Mouse (Mus musculus) naive thymus-derived CD4-positive, alpha-beta T cell, adult 2 months (primary cell): ENCODE data around the gene Habp4.

ENCODE experiments used
- DNase-seq: peaks from one replicate; pipeline ENCODE4 v3.0.0-alpha.2; 2011; ENCODE audit warnings: low read depth

Gene Habp4

GRCm38 (mm10) chr13:64161548-64161915 is at the start of gene Habp4:
Gene Habp4 (plus strand): TSS chr13:64161824.
- DNase-seq = peak; percentile 99

- peak; percentile 44 for DNase-seq
These were observed 44.2 kb upstream of the Habp4 start for GRCm38 (mm10) chr13:64117442-64117841.

DNA sequence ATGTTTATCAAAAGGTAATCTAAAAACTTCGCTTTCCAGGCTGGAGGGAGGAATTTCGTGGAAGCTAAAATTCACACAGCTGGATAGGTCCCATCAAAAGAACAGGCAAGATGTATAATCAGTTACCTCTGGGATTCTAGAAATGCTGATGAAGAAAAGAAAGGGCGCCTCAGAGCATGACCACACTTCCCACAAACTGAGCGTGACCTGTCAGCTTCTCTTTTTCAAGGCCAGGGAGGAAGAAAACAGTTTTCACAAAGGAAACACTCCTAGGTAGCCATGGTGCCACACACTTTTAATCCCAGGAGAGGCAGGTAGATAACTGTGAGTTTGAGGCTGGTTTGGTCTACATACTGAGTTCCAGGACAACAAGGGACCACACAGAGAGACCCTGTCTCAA is 40.9 kb upstream of the Habp4 start:
- DNase-seq = no peak

DNA sequence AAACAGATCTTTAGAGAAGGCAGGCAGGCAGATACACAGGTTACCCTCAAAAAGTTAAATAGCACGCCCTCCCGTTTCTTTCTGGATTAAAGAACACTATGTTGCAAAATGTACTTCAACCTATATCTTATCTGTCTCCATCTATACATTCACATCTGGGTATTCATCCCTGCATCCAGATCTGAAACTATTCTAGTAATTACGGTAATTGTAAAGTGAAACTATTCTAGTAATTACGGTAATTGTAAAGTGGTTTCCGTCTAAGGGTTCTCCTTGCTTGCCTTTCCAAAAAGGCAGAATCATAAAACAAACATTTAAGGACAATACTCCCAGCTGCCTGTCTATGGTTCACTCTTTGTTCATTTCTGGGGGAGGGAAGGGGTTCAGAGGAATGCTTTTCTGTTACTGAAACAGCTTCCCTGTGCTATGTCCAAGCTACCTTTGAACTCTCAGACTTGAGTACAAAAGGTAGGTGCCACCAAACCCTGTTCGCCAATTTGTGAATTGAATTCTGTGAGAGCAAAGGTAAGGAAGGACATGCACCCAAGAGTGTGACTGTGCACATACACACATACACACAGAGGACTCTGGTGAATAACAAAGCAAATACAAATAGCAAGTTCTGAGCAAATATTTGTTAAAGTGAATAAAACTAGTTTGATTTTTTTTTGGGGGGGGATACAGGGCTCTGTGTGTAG is 38.0 kb upstream of the Habp4 start:
- DNase-seq = no peak

DNA sequence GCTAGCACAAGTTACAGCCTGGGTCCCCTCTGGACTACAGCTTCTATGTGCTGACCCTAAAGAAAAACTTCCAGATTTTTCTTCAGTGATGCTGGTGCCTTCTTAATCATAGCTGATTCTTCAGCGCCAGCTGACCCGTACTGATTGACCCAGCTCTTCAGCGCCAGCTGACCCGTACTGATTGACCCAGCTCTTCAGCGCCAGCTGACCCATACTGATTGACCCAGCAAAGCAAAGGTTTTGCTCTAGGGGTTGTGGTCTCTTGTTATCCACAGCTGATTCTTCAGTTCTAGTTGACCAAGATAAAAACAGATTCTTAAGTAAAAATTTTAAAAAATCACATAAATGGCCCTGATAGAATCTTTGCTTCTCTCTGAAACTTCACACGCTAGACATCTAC is 36.7 kb upstream of the Habp4 start:
- DNase-seq = no peak

- DNase-seq = no peak
These were observed 35.3 kb upstream of the Habp4 start for GRCm38 (mm10) chr13:64126316-64126715.

DNA sequence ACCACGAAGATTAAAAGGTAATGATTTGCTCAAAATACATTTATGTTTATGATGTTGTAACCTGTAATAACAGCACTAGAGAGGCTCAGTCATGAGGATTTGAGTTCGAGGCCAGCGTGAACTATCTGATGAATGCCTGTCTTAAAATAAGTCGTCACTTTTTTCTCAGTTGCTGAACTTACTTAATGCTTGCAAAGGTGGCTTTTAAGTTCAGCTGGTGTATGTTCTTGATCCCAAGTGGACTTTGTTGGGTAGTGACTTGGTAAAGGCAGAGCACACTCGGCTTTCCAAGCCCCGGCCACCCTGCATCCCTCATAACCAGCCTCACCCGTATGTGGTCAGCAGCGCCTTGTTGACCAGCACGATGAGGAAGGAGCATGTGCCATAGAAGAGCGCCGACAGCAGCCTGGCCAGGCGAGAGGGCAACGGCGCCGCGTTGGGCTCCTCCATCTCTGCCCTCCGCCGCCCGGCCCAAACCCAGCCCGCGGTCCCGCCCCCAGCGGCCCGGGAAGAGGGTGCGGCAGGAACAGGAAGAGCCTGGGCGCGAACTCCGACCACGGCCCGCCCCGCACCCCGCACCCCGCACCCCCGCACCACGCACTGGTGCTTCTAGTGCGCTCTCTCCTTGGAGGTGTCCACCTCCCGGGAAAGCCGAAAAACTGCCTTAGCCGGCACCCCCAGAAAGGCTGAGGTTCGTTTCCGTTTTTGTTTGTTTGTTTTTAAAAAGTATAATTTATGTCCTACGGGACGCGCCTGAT is 32.6 kb upstream of the Habp4 start, which contains the start of gene Slc35d2:
Gene Slc35d2, minus strand, starts transcription at position 511 of the 758 bp plus-strand sequence.
- DNase-seq = peak; percentile 65

DNA sequence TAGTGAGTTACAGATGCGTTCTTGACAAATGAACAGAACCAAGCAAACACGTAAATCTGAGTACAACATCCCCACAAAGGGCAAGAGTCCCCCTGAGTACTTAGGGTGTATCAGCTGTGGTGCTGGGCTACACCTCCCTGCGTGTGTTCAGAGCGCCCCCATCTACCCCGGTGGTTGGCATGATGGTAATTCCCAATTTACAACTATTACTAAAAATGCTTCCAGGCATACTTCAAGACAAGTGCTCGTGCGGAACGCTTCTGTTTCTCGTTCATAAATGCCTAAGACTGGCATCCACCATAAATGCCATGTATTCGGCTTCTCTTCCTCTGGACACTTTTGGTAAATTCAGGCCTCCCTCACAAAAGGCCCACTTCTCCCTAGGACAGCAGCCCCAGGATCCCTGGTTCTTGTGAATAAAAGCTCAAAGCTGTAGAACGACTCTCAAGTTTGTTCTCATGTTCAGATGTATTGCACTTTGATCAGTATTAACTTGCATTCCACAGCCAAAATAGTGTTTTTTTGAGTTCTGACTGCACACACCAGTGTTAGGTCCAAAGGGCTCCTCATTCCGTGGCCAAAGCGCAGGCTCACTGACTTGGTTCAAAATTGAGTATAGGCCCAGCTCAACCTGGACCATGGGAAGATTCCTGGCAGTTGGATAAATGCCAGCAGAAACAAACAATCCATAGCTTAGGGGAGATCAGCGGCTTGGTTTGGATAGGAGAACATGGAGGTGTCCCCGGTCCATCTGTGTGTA is 31.8 kb upstream of the Habp4 start:
- peak; percentile 65 for DNase-seq

DNA sequence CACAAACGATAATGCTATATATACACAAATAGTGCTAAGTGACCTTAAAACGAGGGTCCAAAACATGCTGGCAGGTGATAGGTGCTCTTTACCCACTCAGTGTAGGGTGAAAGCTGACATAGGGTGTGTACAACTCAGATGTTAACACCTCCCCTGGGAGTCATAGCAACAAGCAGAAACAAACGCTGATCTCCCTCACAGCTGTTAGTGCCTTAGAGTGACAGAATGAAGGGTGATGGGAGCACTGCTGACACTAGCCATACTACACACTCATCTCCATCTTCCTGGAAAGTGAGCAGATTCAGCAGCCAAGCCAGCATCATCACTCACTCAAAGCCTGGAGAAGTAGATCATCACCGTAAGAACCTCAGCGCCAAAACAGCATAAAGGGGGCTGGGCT is 11.5 kb upstream of the Habp4 start:
- DNase-seq = no peak

- peak; percentile 73 for DNase-seq
These were observed 9.4 kb upstream of the Habp4 start for GRCm38 (mm10) chr13:64152241-64152669.

DNA sequence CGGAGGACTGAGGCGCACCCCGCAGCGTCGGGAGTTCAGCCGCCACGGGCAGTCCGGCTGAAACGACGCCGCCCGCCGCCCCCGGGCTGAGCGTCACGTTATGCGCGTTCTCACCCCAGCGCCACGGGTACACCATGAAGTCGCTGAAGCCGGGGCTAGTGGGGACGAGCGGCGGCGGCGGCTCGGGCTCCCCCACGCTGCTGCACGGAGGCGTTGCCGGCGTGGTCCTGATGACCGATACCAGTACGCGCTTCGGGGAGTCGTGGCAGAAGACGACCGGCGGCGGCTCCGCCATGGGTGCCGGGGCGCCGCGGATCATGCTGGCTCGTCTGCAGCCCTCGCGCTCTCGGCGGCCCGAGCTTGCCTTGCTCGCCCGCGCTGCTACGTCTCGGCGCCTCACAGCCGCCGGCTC is 8.9 kb upstream of the Habp4 start:
- DNase-seq = no peak

DNA sequence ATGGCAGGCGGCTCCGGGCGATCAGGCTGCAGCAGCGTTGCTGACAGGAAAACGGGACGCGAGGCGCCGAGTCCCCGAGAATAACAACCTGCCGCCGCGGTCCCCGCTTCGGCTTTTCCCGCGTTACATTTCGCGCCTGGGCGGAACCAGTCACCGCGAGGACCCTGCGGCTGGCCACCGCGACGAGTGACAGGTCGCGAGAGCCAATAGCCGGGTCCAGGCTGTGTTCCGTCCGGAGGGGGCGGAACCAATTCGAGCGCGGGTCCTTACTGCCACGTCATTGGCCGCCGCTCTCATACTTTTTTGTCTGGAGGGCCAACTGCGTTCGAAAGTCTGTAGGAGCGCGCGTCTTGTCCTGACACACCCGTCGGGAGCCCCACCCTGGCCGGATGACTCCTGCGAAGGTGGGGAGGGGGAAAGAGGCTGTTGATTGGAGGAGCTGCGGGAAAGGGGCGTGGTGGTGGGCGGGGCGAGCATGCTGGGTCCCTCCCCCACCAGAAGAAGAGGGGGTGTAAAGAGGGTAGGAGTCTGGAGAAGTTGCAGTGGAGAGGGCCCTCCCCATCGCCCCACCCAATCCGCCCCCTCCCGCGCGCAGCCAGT is 8.4 kb upstream of the Habp4 start, which contains the start of gene Zfp367:
Gene Zfp367, minus strand, starts transcription at position 120 of the 600 bp plus-strand sequence.
- DNase-seq = peak; percentile 98

DNA sequence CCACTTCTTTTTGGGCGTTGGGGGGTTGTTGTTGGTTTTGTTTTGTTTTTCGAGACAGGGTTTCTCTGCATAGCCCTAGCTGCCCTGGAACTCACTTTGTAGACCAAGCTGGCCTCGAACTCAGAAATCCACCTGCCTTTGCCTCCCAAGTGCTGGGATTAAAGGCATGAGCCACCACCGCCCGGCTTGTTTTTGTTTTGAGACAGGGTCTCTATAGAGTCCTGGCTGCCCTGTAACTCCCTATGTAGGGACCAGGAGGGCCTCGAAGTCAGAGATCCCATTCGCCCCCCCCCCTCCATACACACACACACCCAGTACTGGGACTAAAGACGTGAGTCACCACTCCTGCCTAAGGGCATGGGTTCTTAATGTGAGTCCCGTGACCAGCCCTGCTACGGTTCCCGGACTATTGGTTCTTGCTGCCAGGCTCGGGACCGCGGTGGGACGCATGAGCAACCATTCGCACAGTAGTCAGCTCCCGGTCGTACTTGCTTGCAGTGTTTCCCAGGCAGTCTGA is 7.8 kb upstream of the Habp4 start:
- DNase-seq = peak; percentile 51

- DNase-seq = peak; percentile 16
These were observed 7.0 kb upstream of the Habp4 start for GRCm38 (mm10) chr13:64154651-64155050.

GRCm38 (mm10) chr13:64155171-64155571 is 6.5 kb upstream of the Habp4 start:
- DNase-seq = peak; percentile 23

- DNase-seq = no peak
These were observed 4.7 kb upstream of the Habp4 start for GRCm38 (mm10) chr13:64156966-64157365.

DNA sequence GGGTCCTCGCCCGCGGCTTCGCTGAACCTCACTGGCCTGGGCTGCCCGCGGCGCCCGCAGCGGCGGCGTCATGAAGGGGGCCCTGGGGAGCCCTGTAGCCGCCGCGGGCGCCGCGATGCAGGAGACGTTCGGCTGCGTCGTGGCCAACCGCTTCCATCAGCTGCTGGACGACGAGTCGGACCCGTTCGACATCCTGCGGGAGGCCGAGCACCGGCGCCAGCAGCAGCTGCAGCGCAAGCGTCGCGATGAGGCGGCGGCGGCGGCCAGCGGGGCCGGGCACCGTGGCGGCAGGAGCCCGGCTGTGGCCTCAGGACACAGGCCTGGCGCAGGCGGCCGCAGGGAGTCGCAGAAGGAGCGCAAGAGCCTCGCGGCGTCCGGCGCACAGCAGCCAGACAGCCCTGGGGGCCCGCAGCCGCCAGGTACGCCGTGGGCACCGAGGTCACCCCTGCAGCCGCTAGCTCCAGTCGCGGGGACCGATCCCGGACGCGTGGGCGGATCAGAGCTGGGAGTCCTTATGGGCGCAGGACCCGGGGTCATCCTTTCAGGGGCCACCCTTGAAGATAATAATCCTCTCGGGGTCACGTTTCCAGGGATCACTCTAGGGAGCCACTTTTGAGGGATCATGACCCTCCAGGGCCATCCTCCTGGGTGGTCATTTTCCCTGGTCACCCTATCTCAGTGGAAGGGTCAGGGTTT is 440 bp downstream of the Habp4 start:
- no peak for DNase-seq

GRCm38 (mm10) chr13:64162626-64163025 is 1.0 kb downstream of the Habp4 start:
- peak; percentile 30 for DNase-seq

DNA sequence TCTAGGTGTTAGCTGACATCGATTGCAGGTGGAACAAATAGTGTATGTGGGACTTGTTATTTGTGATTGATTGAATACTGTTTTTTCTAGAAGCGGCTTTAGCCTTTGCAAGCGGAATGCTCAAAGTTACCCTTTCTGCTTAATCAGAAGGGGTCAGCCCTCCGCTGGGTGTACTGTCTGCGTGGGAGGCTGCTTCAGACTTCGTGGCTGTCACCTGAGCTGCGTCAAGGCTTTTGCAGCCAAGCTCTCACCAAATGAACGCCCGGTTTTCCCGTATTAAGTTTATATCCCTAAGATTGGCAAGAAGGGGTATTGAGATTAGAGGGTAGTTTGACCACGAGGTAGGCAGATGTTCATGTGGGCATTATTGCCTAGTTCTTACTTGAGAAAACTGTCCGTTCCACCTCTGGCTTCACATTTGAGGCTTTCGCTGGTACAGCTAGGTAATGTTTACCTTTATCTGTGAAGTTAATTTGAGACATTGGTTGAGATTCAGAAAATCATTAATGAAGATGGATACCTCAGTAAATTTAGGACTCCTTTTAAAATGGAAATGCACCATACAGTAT is 1.6 kb downstream of the Habp4 start:
- peak; percentile 25 for DNase-seq

DNA sequence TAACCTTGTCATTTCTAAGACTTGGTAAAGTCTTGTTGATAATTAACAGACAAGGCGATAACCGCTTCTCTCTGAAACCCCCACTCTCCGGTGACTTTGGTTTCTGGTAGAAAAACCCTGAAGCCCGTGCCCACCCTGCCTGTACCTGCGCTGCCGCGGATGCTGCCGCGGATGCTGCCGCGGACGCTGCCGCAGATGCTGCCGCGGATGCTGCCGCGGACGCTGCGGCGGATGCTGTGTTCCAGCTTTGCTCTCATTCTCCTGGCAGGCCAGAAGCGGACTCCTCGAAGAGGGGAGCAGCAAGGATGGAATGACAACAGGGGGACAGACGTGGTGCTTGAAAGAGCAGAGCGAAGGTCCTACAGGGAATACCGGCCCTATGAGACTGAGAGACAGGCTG is 8.1 kb downstream of the Habp4 start:
- DNase-seq = no peak

GRCm38 (mm10) chr13:64178000-64178399 is 16.4 kb downstream of the Habp4 start:
- no peak for DNase-seq
